Mouse (Mus musculus): ENCODE measurements around the gene Nudt16l1.

The Nudt16l1 gene

GRCm38 (mm10) chr16:4938461-4938860, at the start of gene Nudt16l1:
Gene Nudt16l1, plus strand, starts transcription at chr16:4938761.
- DNase-seq (ENCODE audit: low spot score), result no peak

GRCm38 (mm10) chr16:4890201-4890709, 48.3 kb upstream of the Nudt16l1 start:
- DNase-seq (ENCODE audit: low spot score), result no peak

DNA sequence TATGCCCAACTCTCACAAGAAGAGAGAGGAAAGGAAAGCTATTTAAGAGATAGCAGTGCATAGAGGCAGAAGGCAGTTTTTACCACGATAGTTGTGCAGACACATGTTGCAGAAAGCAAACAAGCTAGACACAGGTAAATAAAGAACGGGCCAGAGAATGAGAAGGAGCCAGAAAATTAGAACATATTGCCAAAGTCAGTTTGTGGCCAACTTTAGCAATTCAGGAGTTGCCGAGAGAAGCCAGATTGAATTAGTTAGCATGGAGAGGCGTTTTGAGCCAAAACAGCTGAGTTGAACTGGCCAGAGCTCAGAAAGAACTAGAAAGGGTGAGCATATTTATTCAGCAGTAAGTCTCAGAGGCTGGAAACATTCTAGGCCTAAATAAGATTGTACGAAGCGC, 46.4 kb upstream of the Nudt16l1 start:
- DNase-seq (ENCODE audit: low spot score), result no peak

DNA sequence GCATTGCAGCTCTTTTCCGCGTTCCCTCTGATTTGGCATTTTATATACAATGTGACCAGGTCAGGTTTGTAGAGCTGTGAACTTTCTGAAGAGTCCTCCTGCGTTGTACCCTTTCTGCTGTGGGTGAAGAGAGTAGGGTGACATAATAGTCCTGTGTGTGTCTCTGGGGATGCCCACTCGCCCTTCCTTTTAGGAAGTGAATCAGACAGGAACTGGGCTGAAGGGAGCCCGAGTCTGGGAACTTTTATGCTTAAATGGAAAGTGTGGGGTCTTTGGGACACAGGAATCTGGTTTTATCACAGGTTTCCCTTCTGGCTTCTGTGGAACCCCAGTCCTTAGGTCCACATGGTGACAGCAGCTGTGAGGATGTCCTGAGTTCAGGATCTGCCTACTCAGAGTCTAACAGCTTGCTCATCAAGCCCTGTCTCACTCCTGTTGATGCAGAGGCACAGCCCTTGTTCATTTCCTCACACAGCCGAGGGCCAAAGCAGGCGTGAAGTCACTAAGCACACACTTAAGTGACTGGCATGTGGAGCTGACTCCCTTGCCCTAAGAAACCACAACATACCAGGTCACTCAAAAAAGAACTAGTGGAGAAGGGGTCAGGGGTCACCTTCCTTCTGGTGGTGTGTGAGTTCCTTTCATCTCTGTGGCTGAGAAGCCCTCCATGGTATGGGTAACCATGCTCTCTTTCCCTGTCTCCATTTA, 44.2 kb upstream of the Nudt16l1 start:
- no peak for DNase-seq (ENCODE audit: low spot score)

DNA sequence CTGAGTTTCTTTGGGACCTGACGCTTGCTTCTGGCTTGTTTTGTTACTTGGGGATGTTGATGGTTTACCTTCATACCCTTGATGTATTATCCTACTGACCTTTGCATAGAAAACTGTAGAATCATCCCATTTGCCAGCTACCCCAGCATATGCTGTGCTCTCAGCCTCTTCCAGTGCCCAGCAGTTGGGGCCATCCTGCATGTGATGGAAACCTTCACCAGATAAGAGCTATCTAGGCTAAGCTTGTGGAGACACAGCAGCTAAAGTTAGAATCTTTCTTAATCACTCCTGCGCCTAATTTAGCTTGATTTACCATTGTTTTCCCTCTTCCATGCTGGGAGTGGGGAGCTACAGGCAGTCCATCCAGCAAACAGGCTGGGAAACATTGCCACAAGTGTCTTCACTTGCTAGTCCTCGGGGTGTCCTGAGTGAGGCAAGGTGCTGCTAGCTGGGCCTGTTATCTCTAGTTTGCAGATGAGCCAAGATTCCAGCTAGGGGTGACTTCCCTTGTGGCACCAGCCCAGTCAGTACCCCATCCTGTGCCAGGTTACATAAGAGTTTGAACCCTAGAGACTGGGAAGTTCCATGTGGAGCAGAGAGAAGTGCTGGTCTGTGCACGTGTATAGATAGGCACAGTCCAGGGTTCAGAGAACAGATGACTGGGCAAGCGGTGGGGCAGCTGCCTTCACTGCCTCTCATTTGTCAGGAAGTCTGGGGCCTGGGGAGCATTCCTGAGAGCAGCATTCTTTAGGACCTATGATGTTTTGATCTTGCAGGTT, 42.1 kb upstream of the Nudt16l1 start:
- DNase-seq (ENCODE audit: low spot score), result no peak

- DNase-seq (ENCODE audit: low spot score), result no peak
These were observed 41.3 kb upstream of the Nudt16l1 start for GRCm38 (mm10) chr16:4897146-4897730.

GRCm38 (mm10) chr16:4898881-4899280, 39.7 kb upstream of the Nudt16l1 start:
- DNase-seq (ENCODE audit: low spot score), result no peak

- no peak for DNase-seq (ENCODE audit: low spot score)
These were observed 38.9 kb upstream of the Nudt16l1 start for GRCm38 (mm10) chr16:4899711-4900110.

- DNase-seq (ENCODE audit: low spot score), result no peak
These were observed 37.4 kb upstream of the Nudt16l1 start for GRCm38 (mm10) chr16:4901167-4901566.

DNA sequence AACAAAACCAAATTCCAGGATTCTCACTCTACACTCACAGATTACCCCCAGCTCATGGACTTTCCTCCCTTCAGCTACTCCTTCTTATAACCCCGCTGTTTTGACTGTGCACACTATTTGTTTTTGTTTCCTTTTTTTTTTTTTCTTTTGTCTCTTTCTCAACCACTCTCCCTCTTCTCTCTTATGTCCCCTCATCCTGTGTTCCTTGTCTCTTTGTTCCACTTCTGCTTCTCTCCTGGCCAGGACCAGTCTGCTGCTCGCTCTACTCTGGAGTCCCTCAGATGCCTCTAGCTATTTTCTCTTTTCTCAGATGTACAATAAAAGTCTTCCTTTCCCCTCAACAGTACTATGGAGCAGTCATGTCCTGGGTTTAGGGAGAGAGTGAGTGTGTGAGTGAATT, 36.2 kb upstream of the Nudt16l1 start:
- DNase-seq (ENCODE audit: low spot score), result no peak

- no peak for DNase-seq (ENCODE audit: low spot score)
These were observed 35.0 kb upstream of the Nudt16l1 start for GRCm38 (mm10) chr16:4903491-4904102.

DNA sequence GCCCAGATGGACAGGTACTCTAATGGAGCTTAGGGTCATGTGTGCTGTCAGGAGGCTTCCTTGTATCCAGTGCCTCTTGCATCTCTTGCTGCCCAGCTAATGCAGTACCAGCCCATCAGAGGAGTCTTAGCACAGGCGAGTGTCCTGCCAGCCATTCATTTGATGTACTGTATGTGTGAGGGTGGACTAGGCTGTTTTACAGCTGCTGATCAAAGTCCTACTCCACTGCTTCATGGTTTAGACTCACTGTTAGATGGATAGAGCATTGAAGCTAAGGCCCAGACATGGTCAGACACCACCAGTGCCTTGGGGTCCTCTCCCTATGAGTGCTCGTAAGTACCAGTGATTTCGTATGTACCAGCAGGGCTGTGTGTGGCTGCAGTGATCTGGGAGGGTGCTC, 33.7 kb upstream of the Nudt16l1 start:
- DNase-seq (ENCODE audit: low spot score), result no peak

DNA sequence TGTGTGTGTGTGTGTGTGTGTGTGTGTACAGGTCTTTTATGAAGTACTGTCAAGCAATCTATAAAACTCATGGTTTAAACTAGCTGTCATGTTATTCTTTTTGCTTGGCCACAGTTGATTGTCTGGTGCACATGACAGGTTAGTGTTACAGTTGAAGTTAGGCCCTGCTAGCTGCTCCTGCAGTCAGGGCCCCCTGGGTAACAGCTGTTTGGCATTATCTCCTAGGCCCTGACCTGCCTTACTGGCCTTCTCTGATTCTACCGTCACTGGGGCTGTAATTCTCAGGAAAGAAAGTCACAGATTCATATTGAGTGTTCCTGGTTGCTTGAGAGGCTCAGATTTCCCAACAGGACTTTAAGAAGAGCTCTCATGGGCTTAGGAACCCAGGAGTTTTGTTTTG, 33.0 kb upstream of the Nudt16l1 start:
- no peak for DNase-seq (ENCODE audit: low spot score)

GRCm38 (mm10) chr16:4906559-4906958, 32.0 kb upstream of the Nudt16l1 start:
- DNase-seq (ENCODE audit: low spot score), result no peak

DNA sequence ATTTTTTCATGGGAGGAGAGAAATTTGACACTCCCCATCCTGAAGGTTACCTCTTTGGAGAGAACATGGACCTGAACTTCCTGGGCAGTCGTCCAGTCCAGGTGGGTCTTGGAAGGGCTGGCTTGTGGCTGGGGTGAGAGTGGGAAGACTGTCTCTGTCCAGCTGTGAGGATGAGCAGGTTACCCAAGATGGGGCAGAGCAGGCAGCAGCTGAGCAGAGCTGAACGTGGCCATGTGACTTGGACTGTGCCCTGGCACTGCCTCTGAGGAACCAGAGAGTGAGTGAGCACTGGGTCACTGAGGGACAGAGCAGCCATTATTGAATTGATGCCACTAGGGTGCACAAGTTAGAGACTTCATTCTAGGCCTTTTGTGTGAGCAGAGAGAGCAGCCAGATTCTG, 31.2 kb upstream of the Nudt16l1 start:
- DNase-seq (ENCODE audit: low spot score), result no peak

- no peak for DNase-seq (ENCODE audit: low spot score)
These were observed 30.6 kb upstream of the Nudt16l1 start for GRCm38 (mm10) chr16:4907972-4908371.

DNA sequence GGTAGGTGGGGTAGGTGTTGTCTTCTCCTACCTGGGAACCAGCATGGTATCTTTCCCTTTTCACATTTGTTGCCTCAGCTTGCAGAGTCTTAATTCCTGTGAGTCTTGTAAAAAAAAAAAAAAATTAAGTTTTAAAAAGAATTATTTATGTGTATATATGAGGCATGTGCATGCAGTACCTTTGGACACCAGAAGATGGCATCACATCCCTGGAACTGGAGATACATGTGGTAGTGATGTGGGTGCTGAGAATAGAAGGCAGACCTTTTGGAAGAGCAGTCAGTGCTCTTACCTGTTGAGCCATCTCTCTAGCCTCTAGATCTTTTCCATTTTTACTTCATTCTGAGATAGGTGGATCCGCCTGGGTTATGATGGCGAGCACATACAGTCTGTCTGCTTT, 28.8 kb upstream of the Nudt16l1 start:
- DNase-seq (ENCODE audit: low spot score), result no peak

- no peak for DNase-seq (ENCODE audit: low spot score)
These were observed 27.8 kb upstream of the Nudt16l1 start for GRCm38 (mm10) chr16:4910758-4911157.

DNA sequence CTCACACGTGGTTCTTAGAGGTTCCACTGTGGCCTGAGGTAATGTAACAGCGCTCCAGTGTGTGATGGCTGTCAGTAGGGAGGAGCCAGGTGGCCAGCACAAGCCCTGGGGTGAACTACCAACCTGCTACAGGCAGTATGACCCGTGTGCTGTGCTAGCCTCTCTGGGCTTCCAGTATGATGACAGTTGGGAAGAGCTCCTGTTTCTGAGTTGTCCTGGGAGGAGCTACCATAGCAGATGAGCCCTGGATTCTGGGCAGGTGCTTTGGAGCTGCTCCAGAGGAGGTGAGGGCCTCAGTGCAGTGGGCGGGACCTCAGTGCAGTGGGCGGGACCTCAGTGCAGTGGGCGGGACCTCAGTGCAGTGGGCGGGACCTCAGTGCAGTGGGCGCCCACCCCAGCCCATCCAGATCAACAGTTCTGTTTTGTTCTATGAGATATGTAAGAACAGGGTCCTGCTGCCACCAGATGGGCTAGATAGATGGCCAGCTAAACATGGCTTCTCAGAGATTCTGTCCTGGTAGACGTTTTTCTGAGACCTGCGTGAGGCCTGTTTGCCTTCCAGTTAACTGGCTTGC, 26.4 kb upstream of the Nudt16l1 start:
- DNase-seq (ENCODE audit: low spot score), result no peak

GRCm38 (mm10) chr16:4912907-4913782, 25.4 kb upstream of the Nudt16l1 start:
- DNase-seq (ENCODE audit: low spot score), result no peak
